Mouse (Mus musculus): Measurements from ENCODE around the gene Sinhcaf.
A peak's percentile ranks its signal among the peaks of the same experiment; 100 is the strongest.

The Sinhcaf gene

DNA sequence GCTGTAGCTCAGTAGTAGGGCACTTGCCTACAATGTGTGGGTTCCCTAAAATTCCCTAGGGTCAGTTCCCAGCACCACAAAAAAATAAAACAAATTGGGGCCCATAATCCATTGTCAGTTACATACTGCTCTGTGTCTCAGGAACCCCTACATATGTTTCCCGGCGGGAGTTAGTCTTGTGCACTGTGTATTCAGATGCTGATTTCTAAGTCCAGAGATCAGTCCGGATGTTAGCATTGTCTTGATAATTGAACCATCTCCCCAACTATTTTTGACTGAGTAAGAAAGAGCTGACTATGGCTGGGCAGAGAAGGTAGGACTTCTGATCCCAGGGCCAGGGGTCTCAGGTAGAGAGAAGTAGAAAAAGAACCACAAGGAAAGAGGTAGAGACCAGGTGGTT, 10.8 kb upstream of the Sinhcaf start:
- H3K9me3 ChIP-seq (ENCODE audit: low read length): no peaks in the 10 kb centered on the region
- peak overlapping the region; percentile 69 for H3K4me3 ChIP-seq (replicated peaks; ENCODE audit: low read length)
- H3K4me1 ChIP-seq (replicated peaks; ENCODE audit: low read depth, low read length): peaks cover 70% of the 10 kb centered on the region
- H3K36me3 ChIP-seq (ENCODE audit: insufficient read depth, low read length): no peaks in the 10 kb centered on the region
- no peaks in the 10 kb centered on the region for H3K27me3 ChIP-seq (ENCODE audit: insufficient read depth, low read length)
- TF ChIP-seq NANOG (IDR thresholded peaks at IDR 0.05; ENCODE audit: borderline replicate concordance, low read length) (peak; percentile 92), CTCF (conservative IDR thresholded peaks at IDR 0.05; ENCODE audit: low read length) (no peak), POU5F1 (IDR thresholded peaks at IDR 0.05; ENCODE audit: borderline replicate concordance, low read length) (peak; percentile 52)

DNA sequence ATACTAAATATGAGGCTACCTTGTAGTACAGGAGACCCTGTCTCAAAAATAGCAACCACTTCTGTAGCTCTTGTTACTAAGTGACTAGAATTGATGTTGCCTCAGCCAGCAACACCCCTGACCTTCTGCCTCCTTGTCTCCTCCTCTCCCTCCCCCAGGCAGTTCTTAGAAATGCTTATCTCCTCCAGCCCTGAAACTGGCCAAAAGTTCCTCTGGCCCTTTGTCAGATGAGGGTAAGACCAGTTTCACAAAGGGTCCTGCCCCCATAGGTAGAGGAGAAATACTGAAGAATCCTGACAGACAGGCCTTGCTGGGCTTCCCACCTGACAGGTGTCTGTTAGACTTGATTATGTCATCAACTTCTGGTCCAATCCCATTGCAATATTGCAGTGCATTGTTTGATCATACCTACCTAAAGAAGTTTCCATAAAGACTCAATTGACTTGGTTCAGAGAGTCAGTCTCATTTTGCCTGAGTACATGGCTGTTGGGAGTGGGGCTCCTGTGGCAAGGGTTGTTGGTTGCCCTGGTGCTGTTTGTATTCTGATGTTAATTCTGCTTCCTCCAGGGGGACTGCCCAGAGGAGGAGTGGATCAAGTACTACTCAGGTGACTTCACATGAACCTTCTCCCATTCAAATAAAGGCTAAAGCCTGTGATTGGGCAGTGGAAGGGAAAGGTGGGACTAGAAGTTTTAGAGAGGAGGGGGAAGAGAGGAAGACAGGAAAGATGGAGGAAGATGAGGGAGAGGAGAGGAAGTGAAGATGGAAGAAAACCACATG, 9.6 kb upstream of the Sinhcaf start:
- Histone ChIP-seq H3K4me3 (replicated peaks; ENCODE audit: low read length) (peak overlapping the region; percentile 69), H3K36me3 (ENCODE audit: insufficient read depth, low read length) (no peaks in the 10 kb centered on the region), H3K4me1 (replicated peaks; ENCODE audit: low read depth, low read length) (peaks cover 71% of the 10 kb centered on the region), H3K9me3 (ENCODE audit: low read length) (no peaks in the 10 kb centered on the region), H3K27me3 (ENCODE audit: insufficient read depth, low read length) (no peaks in the 10 kb centered on the region)
- TF ChIP-seq NANOG (IDR thresholded peaks at IDR 0.05; ENCODE audit: borderline replicate concordance, low read length) (no peak), POU5F1 (IDR thresholded peaks at IDR 0.05; ENCODE audit: borderline replicate concordance, low read length) (no peak; the same call in 1 of the 2 replicates), CTCF (conservative IDR thresholded peaks at IDR 0.05; ENCODE audit: low read length) (no peak)

DNA sequence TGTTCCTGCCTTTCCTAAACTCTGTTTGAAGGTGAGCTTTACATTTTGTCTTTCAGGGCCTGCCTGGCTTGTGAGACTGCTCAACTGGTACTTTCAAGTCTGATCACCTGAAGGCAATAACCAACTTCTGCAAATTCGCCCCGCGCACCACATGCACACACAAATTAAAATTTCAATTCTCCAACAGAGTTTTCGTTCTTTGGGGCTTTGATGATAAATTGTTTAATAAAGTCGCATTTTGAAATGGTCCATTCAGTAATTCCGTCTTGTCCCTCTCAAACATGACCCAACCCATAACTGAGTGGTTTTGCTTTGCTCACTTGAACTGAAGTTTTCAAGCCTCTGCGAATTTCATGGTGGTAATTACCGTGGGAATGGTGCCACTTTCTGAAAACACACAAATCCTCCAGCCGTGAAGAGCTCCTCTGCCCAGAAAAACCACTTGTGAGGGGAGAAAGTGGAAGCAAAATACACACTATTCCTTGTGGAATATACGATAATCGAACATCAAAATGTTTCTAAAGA, 676 bp upstream of the Sinhcaf start:
- no peaks in the 10 kb centered on the region for H3K27me3 ChIP-seq (ENCODE audit: insufficient read depth, low read length)
- H3K9me3 ChIP-seq (ENCODE audit: low read length): no peaks in the 10 kb centered on the region
- peak overlapping the region; percentile 94 for H3K4me3 ChIP-seq (replicated peaks; ENCODE audit: low read length)
- peaks cover 51% of the 10 kb centered on the region for H3K4me1 ChIP-seq (replicated peaks; ENCODE audit: low read depth, low read length)
- TF ChIP-seq NANOG (IDR thresholded peaks at IDR 0.05; ENCODE audit: borderline replicate concordance, low read length) (no peak), POU5F1 (IDR thresholded peaks at IDR 0.05; ENCODE audit: borderline replicate concordance, low read length) (no peak), CTCF (conservative IDR thresholded peaks at IDR 0.05; ENCODE audit: low read length) (no peak)
- H3K36me3 ChIP-seq (ENCODE audit: insufficient read depth, low read length): peaks cover 24% of the 10 kb centered on the region

DNA sequence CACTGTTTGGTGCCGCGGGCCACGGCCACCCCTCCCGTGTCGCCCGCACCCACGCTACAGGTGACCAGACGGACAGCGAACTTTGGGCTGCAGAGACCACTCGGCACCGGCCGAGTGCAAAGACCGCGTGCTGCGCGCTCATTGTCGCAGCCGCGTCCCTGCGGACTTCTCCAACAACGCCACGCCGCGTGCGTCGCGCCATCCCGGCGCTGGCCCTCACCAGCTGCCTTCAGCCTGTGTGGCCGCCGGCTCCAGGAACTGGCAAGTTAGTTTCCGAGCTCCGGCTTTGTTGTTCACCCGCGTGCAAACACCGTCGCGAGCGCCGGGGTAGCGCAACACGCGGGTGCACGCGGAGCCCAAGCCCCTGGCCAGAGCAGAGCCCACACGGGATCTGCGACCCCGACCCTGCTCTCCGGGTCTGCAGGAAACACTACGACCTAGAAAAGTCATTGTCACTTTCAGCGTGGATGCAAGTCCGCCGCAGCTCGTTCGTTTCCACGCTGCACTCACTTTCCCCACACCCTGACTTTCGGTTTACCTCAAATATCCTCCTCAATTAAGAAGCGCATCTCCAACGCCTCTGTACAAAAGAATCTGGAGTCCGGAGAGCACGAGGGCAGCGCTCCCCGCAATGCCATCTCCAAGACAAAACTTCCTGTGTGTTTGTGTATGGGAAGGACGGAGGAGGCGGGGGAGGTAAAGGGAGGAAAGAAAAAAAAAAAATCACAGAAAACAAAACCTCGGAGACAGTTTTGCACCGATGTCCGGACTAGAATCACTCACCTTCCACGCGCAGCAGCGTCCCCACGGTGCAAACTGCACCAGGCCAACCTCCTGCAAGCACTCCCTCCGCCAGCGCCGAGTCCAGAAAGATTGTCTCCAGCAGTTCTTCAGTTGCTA, 508 bp downstream of the Sinhcaf start:
- Histone ChIP-seq H3K36me3 (ENCODE audit: insufficient read depth, low read length) (peaks cover 34% of the 10 kb centered on the region), H3K9me3 (ENCODE audit: low read length) (no peaks in the 10 kb centered on the region), H3K4me1 (replicated peaks; ENCODE audit: low read depth, low read length) (peaks cover 51% of the 10 kb centered on the region), H3K4me3 (replicated peaks; ENCODE audit: low read length) (peak overlapping the region; percentile 94), H3K27me3 (ENCODE audit: insufficient read depth, low read length) (no peaks in the 10 kb centered on the region)
- no peak for TF ChIP-seq CTCF (conservative IDR thresholded peaks at IDR 0.05; ENCODE audit: low read length)
- no peak for TF ChIP-seq POU5F1 (IDR thresholded peaks at IDR 0.05; ENCODE audit: borderline replicate concordance, low read length)
- TF ChIP-seq NANOG (IDR thresholded peaks at IDR 0.05; ENCODE audit: borderline replicate concordance, low read length): no peak

DNA sequence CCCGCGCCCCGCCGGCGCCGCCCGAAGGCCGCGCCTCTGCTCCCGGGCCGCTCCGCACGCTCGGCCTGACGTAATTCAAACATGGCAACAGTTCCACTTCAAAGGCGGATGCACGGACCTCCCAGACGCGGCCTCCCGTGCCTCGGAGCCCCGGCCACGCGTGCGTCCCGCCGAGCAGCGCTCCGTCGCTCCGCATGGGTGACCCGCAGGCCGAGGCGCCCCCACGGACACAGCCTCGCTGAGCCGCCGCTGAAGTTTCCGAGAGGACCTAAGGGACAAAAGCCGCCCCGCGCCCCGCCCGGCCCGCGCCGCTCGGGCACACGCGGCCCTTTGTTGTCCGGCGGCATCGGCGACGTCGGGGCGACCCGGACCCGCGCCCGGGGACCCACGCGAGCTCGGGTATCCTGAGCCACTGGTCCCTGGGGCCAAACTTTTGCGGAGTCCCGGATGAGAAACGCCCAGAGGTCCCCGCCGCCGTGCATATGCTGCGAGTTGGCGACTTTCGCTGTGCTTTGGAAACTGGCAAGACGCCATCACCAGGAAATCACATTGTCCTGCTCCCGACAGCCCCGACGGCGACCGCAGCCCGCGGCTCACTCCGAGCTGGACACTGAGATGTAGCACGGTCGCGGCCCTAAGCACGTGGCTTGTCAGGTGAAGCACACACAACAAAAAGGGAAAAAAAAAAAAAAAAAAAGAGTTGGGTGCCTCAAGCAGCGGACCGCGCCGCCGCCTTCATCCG, 1.3 kb downstream of the Sinhcaf start:
- H3K9me3 ChIP-seq (ENCODE audit: low read length): no peaks in the 10 kb centered on the region
- peaks cover 41% of the 10 kb centered on the region for H3K36me3 ChIP-seq (ENCODE audit: insufficient read depth, low read length)
- no peaks in the 10 kb centered on the region for H3K27me3 ChIP-seq (ENCODE audit: insufficient read depth, low read length)
- no peak for TF ChIP-seq POU5F1 (IDR thresholded peaks at IDR 0.05; ENCODE audit: borderline replicate concordance, low read length)
- no peak for TF ChIP-seq NANOG (IDR thresholded peaks at IDR 0.05; ENCODE audit: borderline replicate concordance, low read length)
- TF ChIP-seq CTCF (conservative IDR thresholded peaks at IDR 0.05; ENCODE audit: low read length): no peak
- H3K4me1 ChIP-seq (replicated peaks; ENCODE audit: low read depth, low read length): peaks cover 54% of the 10 kb centered on the region
- peak overlapping the region; percentile 94 for H3K4me3 ChIP-seq (replicated peaks; ENCODE audit: low read length)

DNA sequence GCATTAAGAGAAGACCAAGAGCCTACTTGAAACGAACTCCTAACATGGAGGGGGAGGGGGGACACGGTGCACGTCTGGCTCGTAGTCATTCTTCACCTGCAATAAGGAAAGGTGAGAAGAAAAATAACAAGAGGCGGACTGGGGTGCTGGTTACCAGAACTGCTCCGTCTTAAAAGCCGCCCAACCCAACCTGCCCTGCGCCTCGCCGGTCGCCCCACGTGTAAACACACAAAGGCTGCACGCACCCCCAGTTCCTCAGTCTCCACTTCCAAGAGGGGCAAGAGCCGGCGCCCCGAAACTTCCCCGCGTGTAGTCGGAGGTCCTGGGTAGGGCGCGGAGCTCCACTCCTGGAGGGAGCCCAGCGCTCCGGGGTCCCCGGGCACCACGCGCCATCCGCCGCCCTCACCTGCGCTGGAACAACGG, 1.9 kb downstream of the Sinhcaf start:
- H3K4me1 ChIP-seq (replicated peaks; ENCODE audit: low read depth, low read length): peaks cover 60% of the 10 kb centered on the region
- H3K36me3 ChIP-seq (ENCODE audit: insufficient read depth, low read length): peaks cover 47% of the 10 kb centered on the region
- H3K27me3 ChIP-seq (ENCODE audit: insufficient read depth, low read length): no peaks in the 10 kb centered on the region
- peak overlapping the region; percentile 94 for H3K4me3 ChIP-seq (replicated peaks; ENCODE audit: low read length)
- no peaks in the 10 kb centered on the region for H3K9me3 ChIP-seq (ENCODE audit: low read length)
- TF ChIP-seq POU5F1 (IDR thresholded peaks at IDR 0.05; ENCODE audit: borderline replicate concordance, low read length): no peak
- TF ChIP-seq CTCF (conservative IDR thresholded peaks at IDR 0.05; ENCODE audit: low read length): no peak
- no peak for TF ChIP-seq NANOG (IDR thresholded peaks at IDR 0.05; ENCODE audit: borderline replicate concordance, low read length)

DNA sequence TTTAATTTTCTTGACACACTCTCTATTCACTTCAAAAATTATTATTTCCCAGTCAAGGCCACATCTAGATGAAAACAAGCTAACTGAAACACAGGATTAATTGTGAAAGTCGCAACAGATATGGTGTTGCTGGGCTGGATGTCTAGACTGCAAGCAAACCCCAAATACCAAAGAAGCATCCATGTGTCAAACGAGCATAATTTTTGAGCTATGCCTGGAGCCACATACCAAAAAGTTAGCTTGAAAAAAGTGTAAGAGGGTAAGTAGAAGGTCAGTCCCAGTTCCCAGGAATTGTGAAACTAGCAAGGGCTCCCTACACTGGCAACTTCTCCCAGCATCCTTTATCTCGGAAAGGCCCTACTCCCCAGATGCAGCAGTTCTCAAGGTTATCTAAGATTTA, 2.6 kb downstream of the Sinhcaf start:
- Histone ChIP-seq H3K36me3 (ENCODE audit: insufficient read depth, low read length) (peaks cover 54% of the 10 kb centered on the region), H3K4me1 (replicated peaks; ENCODE audit: low read depth, low read length) (peaks cover 64% of the 10 kb centered on the region), H3K27me3 (ENCODE audit: insufficient read depth, low read length) (no peaks in the 10 kb centered on the region), H3K4me3 (replicated peaks; ENCODE audit: low read length) (peak overlapping the region; percentile 94), H3K9me3 (ENCODE audit: low read length) (no peaks in the 10 kb centered on the region)
- TF ChIP-seq POU5F1 (IDR thresholded peaks at IDR 0.05; ENCODE audit: borderline replicate concordance, low read length) (no peak), NANOG (IDR thresholded peaks at IDR 0.05; ENCODE audit: borderline replicate concordance, low read length) (no peak), CTCF (conservative IDR thresholded peaks at IDR 0.05; ENCODE audit: low read length) (no peak)
